Mouse (Mus musculus) lung, postnatal 0 days (tissue): Measurements from ENCODE around the gene 4930556J24Rik.

Experiments
- CTCF ChIP-seq: IDR thresholded peaks from 2 replicates; pipeline ENCODE4 v1.5.1; 2016; ENCODE audit warnings: antibody characterized with exemption, mild to moderate bottlenecking
- EP300 ChIP-seq: IDR thresholded peaks from 2 replicates; pipeline ENCODE4 v1.6.1; 2016; ENCODE audit warnings: antibody characterized with exemption, mild to moderate bottlenecking, control low read depth

DNA sequence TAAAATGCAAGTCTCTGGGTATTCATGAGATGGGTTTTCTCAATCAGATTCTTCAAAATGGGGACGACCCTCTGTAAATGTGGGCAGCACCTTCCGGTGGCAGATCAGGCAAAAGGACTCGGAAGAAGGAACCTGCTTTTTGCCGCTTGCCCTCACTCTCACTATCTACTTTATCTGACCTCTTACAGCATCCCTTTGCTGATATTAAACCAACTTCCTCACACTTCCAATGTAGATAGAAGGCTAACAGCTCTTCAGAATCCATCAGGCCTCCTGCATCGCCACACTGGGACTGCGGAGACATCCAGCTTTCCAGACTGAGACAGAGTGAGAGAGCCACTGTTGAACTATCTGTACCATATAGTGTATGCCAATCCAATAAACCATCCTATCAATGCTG is 53.8 kb downstream of the 4930556J24Rik start:
- TF ChIP-seq CTCF (no peak), EP300 (no peak)
